Mouse (Mus musculus): Measurements from ENCODE around the gene Rpia.

DNA sequence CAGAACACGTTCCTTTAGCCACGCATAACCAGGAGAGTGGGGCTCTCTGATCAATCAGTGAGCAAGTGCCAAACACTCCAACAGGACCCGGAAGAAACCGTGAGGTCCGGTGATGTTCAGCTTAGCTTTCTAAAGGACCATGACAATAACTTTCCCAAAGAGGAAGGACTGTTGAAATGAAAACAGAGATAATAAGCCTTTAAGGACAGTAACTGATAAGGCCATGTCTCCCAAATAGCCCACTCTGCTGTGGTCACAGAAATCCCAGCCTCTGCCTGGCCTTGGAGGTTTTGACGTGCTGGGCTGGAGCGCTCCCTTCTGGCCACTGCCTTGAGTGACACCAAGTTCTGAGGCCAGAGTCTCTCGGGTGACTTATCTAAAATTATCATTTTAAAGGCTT lies 39.7 kb downstream of the Rpia start:
- TF ChIP-seq POLR2A (IDR thresholded peaks at IDR 0.05; ENCODE audit: extremely low read depth, insufficient read depth, low read length), result no peak
- peak; percentile 52 for TF ChIP-seq CTCF (IDR thresholded peaks at IDR 0.05; ENCODE audit: extremely low read depth, insufficient read depth, low read length)
